Mouse (Mus musculus) retina, embryonic 14.5 days (tissue): ENCODE data around the gene Gpr139.
A peak's percentile ranks its signal among the peaks of the same experiment; 100 is the strongest.

Experiments used
- DNase-seq: peaks from one replicate; pipeline ENCODE4 v3.0.0-alpha.2; 2015; ENCODE audit warnings: low spot score

The Gpr139 gene

GRCm38 (mm10) chr7:119184341-119185143 lies at the start of gene Gpr139:
Gene Gpr139, minus strand, starts transcription at chr7:119184603.
- DNase-seq = peak; percentile 62

- DNase-seq = peak; percentile 66
Observed at GRCm38 (mm10) chr7:119230971-119231370, 46.6 kb upstream of the Gpr139 start.

GRCm38 (mm10) chr7:119222706-119223105 lies 38.3 kb upstream of the Gpr139 start:
- no peak for DNase-seq

GRCm38 (mm10) chr7:119219121-119219520 lies 34.7 kb upstream of the Gpr139 start:
- no peak for DNase-seq

DNA sequence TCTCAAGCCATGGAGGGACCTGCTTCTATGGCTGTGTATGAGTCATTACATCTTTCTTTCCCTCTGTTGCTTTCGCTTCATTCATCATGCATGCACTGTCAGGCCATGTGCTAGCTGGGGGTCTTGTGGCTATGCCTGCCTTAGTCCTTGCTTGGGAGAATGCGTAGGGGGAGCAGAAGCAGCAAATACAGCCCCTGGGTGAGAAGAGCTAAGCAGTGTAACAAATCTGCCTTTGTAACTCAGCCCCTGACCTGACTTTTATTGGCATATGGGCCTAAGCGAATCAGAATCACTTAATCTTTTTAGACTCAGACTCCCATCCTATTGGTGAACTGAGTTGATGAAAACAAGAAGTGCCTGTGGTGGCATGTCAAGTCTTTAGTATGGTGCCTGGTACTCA lies 22.8 kb upstream of the Gpr139 start:
- DNase-seq = no peak

- peak; percentile 72 for DNase-seq
Observed at GRCm38 (mm10) chr7:119186374-119186773, 2.0 kb upstream of the Gpr139 start.

- DNase-seq = peak; percentile 43
Observed at GRCm38 (mm10) chr7:119185181-119185940, 958 bp upstream of the Gpr139 start.

DNA sequence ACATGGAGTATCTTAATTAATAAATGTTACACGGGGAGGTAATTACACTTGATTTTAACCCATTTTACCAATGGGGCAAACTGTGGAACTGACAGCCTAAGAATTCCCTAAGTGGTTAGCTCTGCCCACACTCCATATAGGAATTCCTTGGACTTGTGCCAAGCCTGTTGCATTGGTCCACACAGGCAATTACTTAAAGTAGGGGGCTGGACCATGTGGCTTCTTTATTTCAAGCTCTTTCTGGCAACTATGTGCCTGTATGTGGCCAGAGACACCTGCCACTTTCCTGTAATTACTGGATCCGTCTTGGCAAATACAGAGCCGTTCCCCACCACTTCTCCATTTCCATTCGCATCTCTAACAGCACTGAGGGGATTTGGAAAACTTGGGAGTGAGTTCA lies 3.4 kb downstream of the Gpr139 start:
- DNase-seq = no peak

DNA sequence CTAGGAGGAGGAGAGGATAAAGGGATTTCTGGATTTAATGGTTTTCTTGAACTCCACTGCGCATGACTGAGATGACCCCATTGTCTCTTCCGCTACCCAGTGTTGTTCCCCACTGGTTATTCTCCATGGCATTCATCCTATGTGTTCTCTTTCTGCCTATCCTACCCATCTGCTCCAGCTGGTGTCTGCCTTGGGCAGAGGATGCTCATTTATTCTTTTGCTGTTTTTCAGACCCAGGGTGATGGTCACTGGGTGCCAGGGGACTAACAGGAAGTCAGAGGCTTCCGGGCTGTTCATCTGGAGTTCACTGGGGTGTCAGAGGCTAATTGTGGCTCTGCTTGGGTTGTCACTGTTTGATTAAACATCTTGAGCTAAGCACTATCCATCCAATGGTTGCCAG lies 24.4 kb downstream of the Gpr139 start:
- DNase-seq = peak; percentile 3

DNA sequence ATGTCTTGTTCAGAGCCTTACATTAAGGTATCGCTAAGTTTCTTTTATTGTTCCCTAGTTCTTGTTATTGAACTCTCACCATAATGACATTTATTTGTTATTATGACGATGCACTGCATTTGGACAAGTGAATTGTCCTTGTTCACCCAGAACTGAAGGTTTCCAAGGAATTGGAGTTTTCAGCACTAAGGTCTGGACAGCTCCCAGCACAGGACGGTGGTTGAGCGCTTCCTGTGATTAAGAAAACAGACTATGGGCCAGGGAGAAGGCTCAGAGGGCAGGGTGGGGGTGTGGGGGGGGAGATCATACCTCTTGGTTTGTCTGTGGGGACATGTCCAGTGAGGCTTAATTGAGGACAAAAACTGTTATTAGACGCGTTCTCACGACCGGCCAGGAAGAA lies 72.6 kb downstream of the Gpr139 start:
- peak; percentile 69 for DNase-seq

GRCm38 (mm10) chr7:119105878-119106277 lies 78.5 kb downstream of the Gpr139 start:
- no peak for DNase-seq

GRCm38 (mm10) chr7:119096583-119096982 lies 87.8 kb downstream of the Gpr139 start:
- no peak for DNase-seq
